ENCODE assay signal across 8 mouse cellular contexts in genomic region chr16:22358701-22359354, GRCm38 (mm10).
DNase-seq lines count a peak whose midpoint lies in the region; ATAC-seq and TF ChIP-seq lines count a peak whose summit lies in the region.

No protein-coding gene starts in this region.

- 20% methylated on average over 18 of the region's 18 CpGs for WGBS in intestine, embryonic 14.5 days
- 12% methylated on average over 18 of the region's 18 CpGs for WGBS in lung, embryonic 16.5 days
- 13% methylated on average over 18 of the region's 18 CpGs for WGBS in stomach, embryonic 15.5 days

- no peak for ATAC-seq in intestine, embryonic 14.5 days (replicated peaks; ENCODE audit: low FRiP score, low TSS enrichment, low read depth)
- ATAC-seq in lung, embryonic 16.5 days (ENCODE audit: low read depth), result no peak
- ATAC-seq in stomach, embryonic 15.5 days (ENCODE audit: insufficient read depth, low FRiP score, low read depth), result no peak

- H3K9ac ChIP-seq in intestine, embryonic 14.5 days (ENCODE audit: low read length), result no peak overlapping the region
- peak overlapping the region; percentile 36 for H3K9ac ChIP-seq in lung, embryonic 16.5 days (ENCODE audit: low read length)
- H3K9ac ChIP-seq in stomach, embryonic 15.5 days, result no peak overlapping the region

- H3K36me3 ChIP-seq in intestine, embryonic 14.5 days (ENCODE audit: control insufficient read depth, insufficient read depth, low read length), result no peaks in the 10 kb centered on the region
- no peaks in the 10 kb centered on the region for H3K36me3 ChIP-seq in lung, embryonic 16.5 days (ENCODE audit: control insufficient read depth, insufficient read depth, low read length)
- no peaks in the 10 kb centered on the region for H3K36me3 ChIP-seq in stomach, embryonic 15.5 days

- H3K4me3 ChIP-seq in layer of hippocampus, adult 2 months, result no peak overlapping the region
- H3K4me3 ChIP-seq in intestine, embryonic 14.5 days (ENCODE audit: low read depth, low read length), result peak overlapping the region; percentile 8; the same call in 1 of the 2 replicates
- H3K4me3 ChIP-seq in lung, embryonic 16.5 days (ENCODE audit: low read length), result peak overlapping the region; percentile 24
- peak overlapping the region; percentile 9; the same call in 1 of the 2 replicates for H3K4me3 ChIP-seq in stomach, embryonic 15.5 days (replicated peaks)

- no peaks in the 10 kb centered on the region for H3K9me3 ChIP-seq in intestine, embryonic 14.5 days (ENCODE audit: control insufficient read depth, low read length)
- H3K9me3 ChIP-seq in lung, embryonic 16.5 days (ENCODE audit: control insufficient read depth, low read length), result no peaks in the 10 kb centered on the region; the same call in 1 of the 2 replicates
- H3K9me3 ChIP-seq in stomach, embryonic 15.5 days, result no peaks in the 10 kb centered on the region

- H3K27ac ChIP-seq in layer of hippocampus, adult 2 months, result peak overlapping the region; percentile 8; the same call in 1 of the 2 replicates
- no peak overlapping the region for H3K27ac ChIP-seq in intestine, embryonic 14.5 days (ENCODE audit: low read depth)
- H3K27ac ChIP-seq in lung, embryonic 16.5 days (ENCODE audit: low read length), result peak overlapping the region; percentile 24; the same call in 1 of the 2 replicates
- no peak overlapping the region for H3K27ac ChIP-seq in stomach, embryonic 15.5 days

- intact Hi-C loops in gastrocnemius, postnatal 36 days (cut with DNase I), result no loop called here

- 0 out of 2 replicates have a peak, but pooled peaks cover 5% of the 10 kb centered on the region for H3K4me1 ChIP-seq in intestine, embryonic 14.5 days (replicated peaks; ENCODE audit: control insufficient read depth, insufficient read depth, low read length)
- no peaks in the 10 kb centered on the region for H3K4me1 ChIP-seq in lung, embryonic 16.5 days (replicated peaks; ENCODE audit: control insufficient read depth, insufficient read depth, low read length)
- H3K4me1 ChIP-seq in stomach, embryonic 15.5 days, result peaks cover 4% of the 10 kb centered on the region; the same call in 1 of the 2 replicates

- no peaks in the 10 kb centered on the region for H3K27me3 ChIP-seq in intestine, embryonic 14.5 days (replicated peaks; ENCODE audit: control insufficient read depth, insufficient read depth, low read length)
- H3K27me3 ChIP-seq in lung, embryonic 16.5 days (ENCODE audit: control insufficient read depth, insufficient read depth, low read depth, low read length), result no peaks in the 10 kb centered on the region
- no peaks in the 10 kb centered on the region for H3K27me3 ChIP-seq in stomach, embryonic 15.5 days (replicated peaks)

- peak in 1 of 2 experiments; percentile 9 for DNase-seq in layer of hippocampus, adult 2 months (ENCODE audit: low spot score in 2 of 2)
- DNase-seq in layer of hippocampus, postnatal 25 days (ENCODE audit: extremely low spot score in 1 of 2, low spot score in 1 of 2), result no peak
- peak; percentile 73 for DNase-seq in brain, adult 2 months (ENCODE audit: low read depth, low spot score)
- peak; percentile 21 to 51 for DNase-seq in gastrocnemius, postnatal 36 days
- peak; percentile 54 for DNase-seq in intestine, embryonic 14.5 days (ENCODE audit: low spot score)
- DNase-seq in natural killer cell, adult 2 months (ENCODE audit: low spot score in 2 of 2), result no peak

- no peak for TF ChIP-seq CTCF in layer of hippocampus, adult 2 months (conservative IDR thresholded peaks at IDR 0.05)

- H3K4me2 ChIP-seq in intestine, embryonic 14.5 days (ENCODE audit: low read length), result peak overlapping the region; percentile 35
- H3K4me2 ChIP-seq in lung, embryonic 16.5 days (ENCODE audit: low read depth, low read length), result peak overlapping the region; percentile 50
- peak overlapping the region; percentile 42 for H3K4me2 ChIP-seq in stomach, embryonic 15.5 days

Comparison
In these comparisons a context has a peak if more than half of its experiments do, and no peak if none do; other contexts are left out.
1. DNase-seq: peak in brain, adult 2 months (single experiment), gastrocnemius, postnatal 36 days (2 of 2) and intestine, embryonic 14.5 days (single experiment); none in layer of hippocampus, postnatal 25 days (0 of 2) and natural killer cell, adult 2 months (0 of 2).
2. H3K27ac ChIP-seq: peak in layer of hippocampus, adult 2 months (single experiment) and lung, embryonic 16.5 days (single experiment); none in intestine, embryonic 14.5 days (single experiment) and stomach, embryonic 15.5 days (single experiment).
3. Peak in every context shown above with its lines, with median percentiles within 50 percentile points of each other: H3K4me2 ChIP-seq.